Mouse (Mus musculus) adrenal gland, postnatal 10 days (tissue): Measurements from ENCODE around the gene Htr2a. TPM values are rescaled to one million over a fixed set of nuclear protein-coding genes. Genes with fewer than 3 reads are reported as not detected.

Experiments used
- DNase-seq: peaks from one replicate; pipeline ENCODE4 v3.0.0; 2021; ENCODE audit warnings: mixed read lengths
- long read RNA-seq, 2 experiments: library from polyadenylated mRNA; stranded (forward); transcript quantifications; one replicate each; pipeline ENCODE4 v2.0.0; 2021
- total RNA-seq, 2 experiments: library from RNA; stranded (reverse); gene quantifications; 2 replicates each; pipeline ENCODE4 v1.2.3; 2021

Gene Htr2a
- under 1 TPM; 0.27 to 0.30 TPM for total RNA-seq
- long read RNA-seq, experiment 1: 0 reads
- long read RNA-seq, experiment 2: 0 reads

GRCm38 (mm10) chr14:74640819-74641381 lies at the start of gene Htr2a:
Gene Htr2a, plus strand, starts transcription at chr14:74640840.
- peak; percentile 10 for DNase-seq

- DNase-seq: no peak
Measured at GRCm38 (mm10) chr14:74601333-74602087, 39.1 kb upstream of the Htr2a start.

GRCm38 (mm10) chr14:74602543-74602942 lies 38.1 kb upstream of the Htr2a start:
- peak; percentile 72 for DNase-seq

GRCm38 (mm10) chr14:74603131-74603766 lies 37.4 kb upstream of the Htr2a start:
- no peak for DNase-seq

- DNase-seq: no peak
Measured at GRCm38 (mm10) chr14:74611326-74611725, 29.3 kb upstream of the Htr2a start.

- DNase-seq: peak; percentile 26
Measured at GRCm38 (mm10) chr14:74618858-74619257, 21.8 kb upstream of the Htr2a start.

GRCm38 (mm10) chr14:74638071-74638470 lies 2.6 kb upstream of the Htr2a start:
- DNase-seq: no peak

- DNase-seq: no peak
Measured at GRCm38 (mm10) chr14:74641668-74642230, 1.1 kb downstream of the Htr2a start.

GRCm38 (mm10) chr14:74643296-74643695 lies 2.7 kb downstream of the Htr2a start:
- DNase-seq: peak; percentile 92

- DNase-seq: no peak
Measured at GRCm38 (mm10) chr14:74646107-74646793, 5.6 kb downstream of the Htr2a start.

GRCm38 (mm10) chr14:74650001-74650400 lies 9.4 kb downstream of the Htr2a start:
- DNase-seq: no peak

GRCm38 (mm10) chr14:74651678-74652077 lies 11.0 kb downstream of the Htr2a start:
- no peak for DNase-seq

GRCm38 (mm10) chr14:74657227-74657626 lies 16.6 kb downstream of the Htr2a start:
- DNase-seq: no peak

GRCm38 (mm10) chr14:74659411-74659841 lies 18.8 kb downstream of the Htr2a start:
- no peak for DNase-seq

- no peak for DNase-seq
Measured at GRCm38 (mm10) chr14:74672137-74673019, 31.7 kb downstream of the Htr2a start.

- no peak for DNase-seq
Measured at GRCm38 (mm10) chr14:74673020-74673350, 32.3 kb downstream of the Htr2a start.

GRCm38 (mm10) chr14:74673584-74673983 lies 32.9 kb downstream of the Htr2a start:
- DNase-seq: no peak

GRCm38 (mm10) chr14:74679841-74680240 lies 39.2 kb downstream of the Htr2a start:
- DNase-seq: no peak

GRCm38 (mm10) chr14:74684298-74684978 lies 43.8 kb downstream of the Htr2a start:
- DNase-seq: no peak

GRCm38 (mm10) chr14:74691963-74692362 lies 51.3 kb downstream of the Htr2a start:
- no peak for DNase-seq

- DNase-seq: no peak
Measured at GRCm38 (mm10) chr14:74696766-74697165, 56.1 kb downstream of the Htr2a start.
